Mouse (Mus musculus): ENCODE measurements at regions not wholly inside any gene's neighbourhood (a gene's known extent, or its start where the extent isn't known, plus 50 kb on each side); places are given as distances from the start of the nearest gene placed in this dataset.

- TF ChIP-seq CTCF (IDR thresholded peaks at IDR 0.05; ENCODE audit: borderline replicate concordance, insufficient read depth, low read length) (no peak), POLR2A (IDR thresholded peaks at IDR 0.05; ENCODE audit: low read depth, low read length) (no peak)
These were observed 75.0 kb upstream of the Tnrc6c start for GRCm38 (mm10) chr11:117579121-117579520.

Data from embryonic fibroblast, embryonic 13.5 days (primary cell).